Mouse (Mus musculus): ENCODE measurements around the gene Zfp292. TPM values are rescaled to one million over a fixed set of nuclear protein-coding genes. Genes with fewer than 3 reads are reported as not detected.

Zfp292 gene
- total and polyA plus RNA-seq, 3 experiments = 9.8 to 19.4 (median 16.8) TPM

DNA sequence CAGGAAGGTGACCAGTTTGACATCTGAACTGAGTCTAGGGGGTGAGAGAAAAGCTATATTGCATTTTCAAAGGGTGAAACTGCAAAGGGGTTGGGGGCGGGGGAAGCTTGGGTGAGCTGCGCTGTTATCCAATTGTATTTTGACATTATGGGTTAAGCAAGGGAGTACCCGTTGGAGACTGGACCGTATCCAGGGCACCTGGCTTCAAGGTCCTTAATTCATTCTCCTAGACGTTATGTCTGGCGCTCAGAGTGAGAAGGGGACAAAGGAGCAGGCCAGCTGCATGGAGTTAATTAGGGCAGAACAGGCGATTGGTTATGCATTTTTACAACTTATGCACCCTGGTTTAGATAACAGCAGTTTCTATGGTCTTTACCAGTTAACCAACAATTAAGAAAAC lies 34.6 kb upstream of the Zfp292 start:
- no peaks in the 10 kb centered on the region for H3K4me1 ChIP-seq (ENCODE audit: control insufficient read depth in 1 of 2, insufficient read depth in 2 of 2, low read length in 2 of 2)
- no peak overlapping the region for H3K27ac ChIP-seq (ENCODE audit: control insufficient read depth, low read depth, low read length)
- peaks cover 1 to 7% of the 10 kb centered on the region in 2 experiments; a peak in 3 of 4 replicates for H3K27me3 ChIP-seq (ENCODE audit: control insufficient read depth in 1 of 2, insufficient read depth in 2 of 2, low read length in 2 of 2)
- H3K79me2 ChIP-seq (ENCODE audit: control insufficient read depth, insufficient read depth, low read length, poor library complexity) = no peaks in the 10 kb centered on the region
- H3K4me3 ChIP-seq (ENCODE audit: control insufficient read depth in 1 of 2, insufficient read depth in 1 of 2, low read depth in 2 of 2, low read length in 2 of 2) = no peak overlapping the region
- H3K9ac ChIP-seq (ENCODE audit: control insufficient read depth, low read depth, low read length, poor library complexity, severe bottlenecking) = no peak overlapping the region
- no peak for DNase-seq (ENCODE audit: low read depth, low spot score)
- TF ChIP-seq MEF2A (IDR thresholded peaks at IDR 0.05; ENCODE audit: extremely low read depth, insufficient replicate concordance, low read depth, low read length, poor library complexity, severe bottlenecking) = no peak
- no peak for TF ChIP-seq MAX (IDR thresholded peaks at IDR 0.05; ENCODE audit: low read length)
- TF ChIP-seq ELF1 (IDR thresholded peaks at IDR 0.05; ENCODE audit: low read depth, low read length) = no peak
- TF ChIP-seq CTCF (IDR thresholded peaks at IDR 0.05 in 2 of 3, conservative IDR thresholded peaks at IDR 0.05 in 1 of 3; ENCODE audit: control insufficient read depth in 1 of 3, insufficient read depth in 1 of 3, low read depth in 2 of 3, low read length in 3 of 3, poor library complexity in 1 of 3, severe bottlenecking in 1 of 3) = no peak
- no peak for TF ChIP-seq ZC3H11A (IDR thresholded peaks at IDR 0.05; ENCODE audit: low read depth, low read length)
- no peak for TF ChIP-seq CHD2 (IDR thresholded peaks at IDR 0.05; ENCODE audit: low read length)
- no peak for TF ChIP-seq MAFK (IDR thresholded peaks at IDR 0.05; ENCODE audit: borderline replicate concordance, low read depth, low read length)
- TF ChIP-seq USF1 (IDR thresholded peaks at IDR 0.05; ENCODE audit: low read depth, low read length) = no peak
- no peak for TF ChIP-seq SMC3 (IDR thresholded peaks at IDR 0.05; ENCODE audit: low read depth, low read length)
- no peak for TF ChIP-seq POLR2AphosphoS5 (IDR thresholded peaks at IDR 0.05; ENCODE audit: borderline replicate concordance, low read depth, low read length)
- no peak for TF ChIP-seq ZKSCAN1 (IDR thresholded peaks at IDR 0.05; ENCODE audit: low read depth, low read length)
- no peak for TF ChIP-seq GABPA (IDR thresholded peaks at IDR 0.05; ENCODE audit: low read depth, low read length)
- no peak for TF ChIP-seq JUND (IDR thresholded peaks at IDR 0.05; ENCODE audit: low read depth, low read length)
- no peak for TF ChIP-seq HCFC1 (IDR thresholded peaks at IDR 0.05; ENCODE audit: low read depth, low read length)
- TF ChIP-seq TAL1 (IDR thresholded peaks at IDR 0.05; ENCODE audit: low read length) = no peak
- TF ChIP-seq KAT2A (conservative IDR thresholded peaks at IDR 0.05; ENCODE audit: low read depth, low read length) = no peak
- TF ChIP-seq NRF1 (IDR thresholded peaks at IDR 0.05; ENCODE audit: insufficient read depth, low read depth, low read length, poor library complexity, severe bottlenecking) = no peak
- no peak for TF ChIP-seq TBP (IDR thresholded peaks at IDR 0.05; ENCODE audit: low read depth, low read length)
- TF ChIP-seq UBTF (IDR thresholded peaks at IDR 0.05; ENCODE audit: borderline replicate concordance, insufficient read depth, low read depth, low read length) = no peak
- H3K36me3 ChIP-seq (ENCODE audit: control insufficient read depth in 1 of 2, insufficient read depth in 2 of 2, low read length in 2 of 2) = no peaks in the 10 kb centered on the region
- H3K9me3 ChIP-seq (replicated peaks; ENCODE audit: insufficient read depth, low read length) = no peaks in the 10 kb centered on the region

DNA sequence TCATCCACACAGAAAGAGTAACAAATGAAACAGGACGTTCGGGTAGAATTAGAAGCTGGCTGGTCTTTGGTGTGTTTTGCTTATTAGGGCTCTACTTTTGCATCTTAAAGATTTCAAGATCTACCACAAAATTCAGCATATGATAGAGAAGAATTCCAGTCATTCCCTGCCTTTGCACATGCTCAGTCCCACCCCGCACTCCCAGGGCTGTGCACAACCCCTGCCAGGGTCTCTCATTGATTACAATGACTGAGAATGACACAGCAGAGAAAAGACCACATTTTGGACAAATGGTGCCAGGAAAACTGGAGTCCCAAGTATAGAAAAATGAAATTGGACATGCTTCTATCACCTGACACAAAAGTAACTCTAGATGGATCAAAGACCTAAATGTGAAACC lies 29.4 kb upstream of the Zfp292 start:
- Histone ChIP-seq H3K27ac (ENCODE audit: control insufficient read depth, low read depth, low read length) (no peak overlapping the region), H3K4me1 (ENCODE audit: control insufficient read depth in 1 of 2, insufficient read depth in 2 of 2, low read length in 2 of 2) (no peaks in the 10 kb centered on the region)
- TF ChIP-seq CHD1 (IDR thresholded peaks at IDR 0.05; ENCODE audit: low read depth, low read length) (no peak), UBTF (IDR thresholded peaks at IDR 0.05; ENCODE audit: borderline replicate concordance, insufficient read depth, low read depth, low read length) (no peak), MYC (IDR thresholded peaks at IDR 0.05; ENCODE audit: low read depth, low read length) (no peak), TBP (IDR thresholded peaks at IDR 0.05; ENCODE audit: low read depth, low read length) (no peak)

More for the DNA sequence above, 29.4 kb upstream of the Zfp292 start:
- no peaks in the 10 kb centered on the region for H3K9me3 ChIP-seq (replicated peaks; ENCODE audit: insufficient read depth, low read length)
- DNase-seq (ENCODE audit: low read depth, low spot score) = no peak
- H3K4me3 ChIP-seq (ENCODE audit: control insufficient read depth in 1 of 2, insufficient read depth in 1 of 2, low read depth in 2 of 2, low read length in 2 of 2) = no peak overlapping the region
- H3K79me2 ChIP-seq (ENCODE audit: control insufficient read depth, insufficient read depth, low read length, poor library complexity) = no peaks in the 10 kb centered on the region
- no peaks in the 10 kb centered on the region for H3K36me3 ChIP-seq (ENCODE audit: control insufficient read depth in 1 of 2, insufficient read depth in 2 of 2, low read length in 2 of 2)
- H3K9ac ChIP-seq (ENCODE audit: control insufficient read depth, low read depth, low read length, poor library complexity, severe bottlenecking) = no peak overlapping the region
- peaks cover 2 to 7% of the 10 kb centered on the region in 2 experiments; a peak in 3 of 4 replicates for H3K27me3 ChIP-seq (ENCODE audit: control insufficient read depth in 1 of 2, insufficient read depth in 2 of 2, low read length in 2 of 2)
